Mouse (Mus musculus): ENCODE measurements at regions not wholly inside any gene's neighbourhood (a gene's known extent, or its start where the extent isn't known, plus 50 kb on each side); places are given as distances from the start of the nearest gene placed in this dataset.

GRCm38 (mm10) chr3:52895751-52896150, 121.3 kb downstream of the Cog6 start:
- 88% methylated on average over 5 of the region's 5 CpGs for WGBS
- H3K27ac ChIP-seq (replicated peaks), result no peak overlapping the region
- no peak overlapping the region for H3K4me2 ChIP-seq (replicated peaks)
- H3K9ac ChIP-seq (replicated peaks), result no peak overlapping the region
- ATAC-seq (ENCODE audit: low FRiP score, low read depth), result no peak
- no peaks in the 10 kb centered on the region for H3K27me3 ChIP-seq
- H3K4me1 ChIP-seq, result no peaks in the 10 kb centered on the region
- H3K9me3 ChIP-seq, result no peaks in the 10 kb centered on the region
- no peaks in the 10 kb centered on the region for H3K36me3 ChIP-seq
- H3K4me3 ChIP-seq, result no peak overlapping the region

- 89% methylated on average over 2 of the region's 2 CpGs for WGBS
- Histone ChIP-seq H3K4me3 (no peak overlapping the region), H3K27ac (replicated peaks) (no peak overlapping the region), H3K4me2 (replicated peaks) (no peak overlapping the region), H3K9ac (replicated peaks) (no peak overlapping the region), H3K27me3 (no peaks in the 10 kb centered on the region), H3K9me3 (no peaks in the 10 kb centered on the region), H3K36me3 (no peaks in the 10 kb centered on the region), H3K4me1 (no peaks in the 10 kb centered on the region)
- no peak for ATAC-seq (ENCODE audit: low FRiP score, low read depth)
Observed at GRCm38 (mm10) chr3:52894812-52895211, 122.2 kb downstream of the Cog6 start.

- H3K4me2 ChIP-seq (replicated peaks), result no peak overlapping the region
- H3K36me3 ChIP-seq, result no peaks in the 10 kb centered on the region
- 82% methylated on average over 4 of the region's 4 CpGs for WGBS
- no peaks in the 10 kb centered on the region for H3K4me1 ChIP-seq
- no peak for ATAC-seq (ENCODE audit: low FRiP score, low read depth)
- H3K4me3 ChIP-seq, result no peak overlapping the region
- no peak overlapping the region for H3K9ac ChIP-seq (replicated peaks)
- H3K9me3 ChIP-seq, result no peaks in the 10 kb centered on the region
- H3K27me3 ChIP-seq, result no peaks in the 10 kb centered on the region
- H3K27ac ChIP-seq (replicated peaks), result no peak overlapping the region
Observed at GRCm38 (mm10) chr3:52889156-52889715, 127.8 kb downstream of the Cog6 start.

GRCm38 (mm10) chr3:52881981-52882380, 135.1 kb downstream of the Cog6 start:
- H3K9me3 ChIP-seq, result no peaks in the 10 kb centered on the region
- no peaks in the 10 kb centered on the region for H3K4me1 ChIP-seq
- no peak overlapping the region for H3K4me3 ChIP-seq
- H3K9ac ChIP-seq (replicated peaks), result no peak overlapping the region
- H3K27me3 ChIP-seq, result no peaks in the 10 kb centered on the region
- 91% methylated on average over 3 of the region's 3 CpGs for WGBS
- no peak overlapping the region for H3K4me2 ChIP-seq (replicated peaks)
- ATAC-seq (ENCODE audit: low FRiP score, low read depth), result no peak
- no peaks in the 10 kb centered on the region for H3K36me3 ChIP-seq
- H3K27ac ChIP-seq (replicated peaks), result no peak overlapping the region

GRCm38 (mm10) chr3:52881139-52881538, 135.9 kb downstream of the Cog6 start:
- 82% methylated on average over 4 of the region's 4 CpGs for WGBS
- ATAC-seq (ENCODE audit: low FRiP score, low read depth), result no peak
- H3K4me1 ChIP-seq, result no peaks in the 10 kb centered on the region

GRCm38 (mm10) chr3:52879700-52880099, 137.3 kb downstream of the Cog6 start:
- H3K4me2 ChIP-seq (replicated peaks), result no peak overlapping the region
- H3K9me3 ChIP-seq, result no peaks in the 10 kb centered on the region
- ATAC-seq (ENCODE audit: low FRiP score, low read depth), result no peak
- 91% methylated on average over 10 of the region's 10 CpGs for WGBS
- H3K9ac ChIP-seq (replicated peaks), result no peak overlapping the region
- no peak overlapping the region for H3K27ac ChIP-seq (replicated peaks)
- no peaks in the 10 kb centered on the region for H3K36me3 ChIP-seq
- no peaks in the 10 kb centered on the region for H3K4me1 ChIP-seq
- no peak overlapping the region for H3K4me3 ChIP-seq
- H3K27me3 ChIP-seq, result no peaks in the 10 kb centered on the region

More at GRCm38 (mm10) chr3:52881139-52881538, 135.9 kb downstream of the Cog6 start:
- Histone ChIP-seq H3K4me3 (no peak overlapping the region), H3K9ac (replicated peaks) (no peak overlapping the region), H3K4me2 (replicated peaks) (no peak overlapping the region), H3K27ac (replicated peaks) (no peak overlapping the region), H3K9me3 (no peaks in the 10 kb centered on the region), H3K36me3 (no peaks in the 10 kb centered on the region), H3K27me3 (no peaks in the 10 kb centered on the region)

- Histone ChIP-seq H3K4me2 (replicated peaks) (no peak overlapping the region), H3K9me3 (no peaks in the 10 kb centered on the region), H3K36me3 (no peaks in the 10 kb centered on the region), H3K9ac (replicated peaks) (no peak overlapping the region), H3K27ac (replicated peaks) (no peak overlapping the region), H3K27me3 (no peaks in the 10 kb centered on the region), H3K4me1 (no peaks in the 10 kb centered on the region), H3K4me3 (no peak overlapping the region)
- no peak for ATAC-seq (ENCODE audit: low FRiP score, low read depth)
- WGBS, result 67% methylated on average over 3 of the region's 3 CpGs
Observed at GRCm38 (mm10) chr3:52878334-52878733, 138.7 kb downstream of the Cog6 start.

GRCm38 (mm10) chr3:52872260-52872659, 144.8 kb downstream of the Cog6 start:
- no peaks in the 10 kb centered on the region for H3K36me3 ChIP-seq
- WGBS, result 94% methylated on average over 5 of the region's 5 CpGs
- H3K9me3 ChIP-seq, result no peaks in the 10 kb centered on the region
- no peak for ATAC-seq (ENCODE audit: low FRiP score, low read depth)
- H3K4me2 ChIP-seq (replicated peaks), result no peak overlapping the region
- no peak overlapping the region for H3K9ac ChIP-seq (replicated peaks)
- no peaks in the 10 kb centered on the region for H3K4me1 ChIP-seq
- no peaks in the 10 kb centered on the region for H3K27me3 ChIP-seq
- no peak overlapping the region for H3K4me3 ChIP-seq
- no peak overlapping the region for H3K27ac ChIP-seq (replicated peaks)

GRCm38 (mm10) chr3:52863146-52863849, 153.7 kb downstream of the Cog6 start:
- Histone ChIP-seq H3K9ac (replicated peaks) (no peak overlapping the region), H3K4me3 (no peak overlapping the region), H3K4me2 (replicated peaks) (no peak overlapping the region), H3K27ac (replicated peaks) (no peak overlapping the region), H3K4me1 (no peaks in the 10 kb centered on the region), H3K36me3 (no peaks in the 10 kb centered on the region), H3K9me3 (no peaks in the 10 kb centered on the region), H3K27me3 (peaks cover 3% of the 10 kb centered on the region; the same call in 1 of the 2 replicates)
- no peak for ATAC-seq (ENCODE audit: low FRiP score, low read depth)
- 89% methylated on average over 8 of the region's 8 CpGs for WGBS

- H3K27ac ChIP-seq (replicated peaks), result no peak overlapping the region
- H3K4me3 ChIP-seq, result no peak overlapping the region
- 90% methylated on average over 4 of the region's 4 CpGs for WGBS
- H3K36me3 ChIP-seq, result no peaks in the 10 kb centered on the region
- no peaks in the 10 kb centered on the region for H3K9me3 ChIP-seq
- H3K4me1 ChIP-seq, result no peaks in the 10 kb centered on the region
- no peak for ATAC-seq (ENCODE audit: low FRiP score, low read depth)
- H3K27me3 ChIP-seq, result peaks cover 3% of the 10 kb centered on the region; the same call in 1 of the 2 replicates
- no peak overlapping the region for H3K4me2 ChIP-seq (replicated peaks)
- H3K9ac ChIP-seq (replicated peaks), result no peak overlapping the region
Observed at GRCm38 (mm10) chr3:52862026-52862425, 155.0 kb downstream of the Cog6 start.

GRCm38 (mm10) chr3:52861538-52861937, 155.5 kb downstream of the Cog6 start:
- Histone ChIP-seq H3K9me3 (no peaks in the 10 kb centered on the region), H3K9ac (replicated peaks) (no peak overlapping the region), H3K36me3 (no peaks in the 10 kb centered on the region), H3K27ac (replicated peaks) (no peak overlapping the region), H3K4me3 (no peak overlapping the region), H3K4me1 (no peaks in the 10 kb centered on the region), H3K27me3 (peaks cover 3% of the 10 kb centered on the region; the same call in 1 of the 2 replicates), H3K4me2 (replicated peaks) (no peak overlapping the region)
- no peak for ATAC-seq (ENCODE audit: low FRiP score, low read depth)
- WGBS, result 86% methylated on average over 13 of the region's 13 CpGs

GRCm38 (mm10) chr3:52859848-52860247, 157.2 kb downstream of the Cog6 start:
- Histone ChIP-seq H3K27me3 (peaks cover 3% of the 10 kb centered on the region; the same call in 1 of the 2 replicates), H3K4me3 (no peak overlapping the region), H3K4me2 (replicated peaks) (no peak overlapping the region), H3K27ac (replicated peaks) (no peak overlapping the region), H3K4me1 (no peaks in the 10 kb centered on the region), H3K9ac (replicated peaks) (no peak overlapping the region), H3K9me3 (no peaks in the 10 kb centered on the region), H3K36me3 (no peaks in the 10 kb centered on the region)
- WGBS, result 67% methylated on average over 2 of the region's 2 CpGs
- ATAC-seq (ENCODE audit: low FRiP score, low read depth), result no peak
